Mouse (Mus musculus): ENCODE data around the gene Pde4a.

DNA sequence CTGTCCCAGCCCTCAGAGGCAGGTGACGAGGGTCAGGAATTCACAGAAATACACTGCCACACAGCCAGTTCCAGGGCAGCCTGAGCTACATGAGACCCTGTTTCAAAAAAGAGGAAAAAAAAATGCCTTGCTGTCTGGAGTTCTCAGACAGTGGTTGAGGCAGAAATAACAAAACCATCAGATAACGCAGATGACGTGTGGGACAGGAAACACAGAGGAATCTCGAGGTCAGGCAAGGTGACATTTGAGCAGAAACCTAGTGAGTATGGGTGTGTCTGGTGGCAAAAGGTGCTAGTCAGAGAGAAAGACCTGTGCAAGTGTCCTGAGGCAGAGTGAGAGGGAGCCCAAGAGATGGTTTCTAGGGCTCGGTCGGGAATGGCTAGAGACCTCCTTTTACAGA, 6.8 kb downstream of the Pde4a start:
- TF ChIP-seq CTCF (IDR thresholded peaks at IDR 0.05; ENCODE audit: borderline replicate concordance, extremely low read depth, insufficient read depth, insufficient read length): no peak
- TF ChIP-seq POLR2A (IDR thresholded peaks at IDR 0.05; ENCODE audit: borderline replicate concordance, extremely low read depth, insufficient read depth, insufficient read length, poor library complexity, severe bottlenecking): no peak

All from brain, embryonic 14.5 days (tissue).